Mouse (Mus musculus) gonadal fat pad, adult 2 months (tissue): ENCODE results near the gene Lhfpl3. TPM values are rescaled to one million over a fixed set of nuclear protein-coding genes. Genes with fewer than 3 reads are reported as not detected.

ENCODE experiments used
- DNase-seq: peaks from one replicate; pipeline ENCODE4 v3.0.0-alpha.2; 2012; ENCODE audit warnings: low read depth
- polyA plus RNA-seq: library from polyadenylated mRNA; depleted of rRNA; stranded (reverse); fragments of >200 nt; gene quantifications from 2 replicates; pipeline ENCODE4 v1.2.3, GENCODE M21; 2012

Lhfpl3 gene
- polyA plus RNA-seq, 1 experiment: not detected

- no peak for DNase-seq
These were observed 180.3 kb downstream of the Lhfpl3 start for GRCm38 (mm10) chr5:22926171-22926570.

- no peak for DNase-seq
These were observed 182.9 kb downstream of the Lhfpl3 start for GRCm38 (mm10) chr5:22928746-22929145.

- no peak for DNase-seq
These were observed 197.4 kb downstream of the Lhfpl3 start for GRCm38 (mm10) chr5:22943306-22943705.

GRCm38 (mm10) chr5:22963300-22963699 is 217.4 kb downstream of the Lhfpl3 start:
- no peak for DNase-seq

- no peak for DNase-seq
These were observed 240.9 kb downstream of the Lhfpl3 start for GRCm38 (mm10) chr5:22986771-22987170.

- DNase-seq: no peak
These were observed 254.0 kb downstream of the Lhfpl3 start for GRCm38 (mm10) chr5:22999811-23000210.

GRCm38 (mm10) chr5:23003123-23003797 is 257.4 kb downstream of the Lhfpl3 start:
- DNase-seq: no peak

GRCm38 (mm10) chr5:23006207-23006606 is 260.3 kb downstream of the Lhfpl3 start:
- DNase-seq: no peak

GRCm38 (mm10) chr5:23010460-23010859 is 264.6 kb downstream of the Lhfpl3 start:
- no peak for DNase-seq

- no peak for DNase-seq
These were observed 268.1 kb downstream of the Lhfpl3 start for GRCm38 (mm10) chr5:23013997-23014396.

- DNase-seq: no peak
These were observed 269.9 kb downstream of the Lhfpl3 start for GRCm38 (mm10) chr5:23015587-23016335.

GRCm38 (mm10) chr5:23034944-23035726 is 289.3 kb downstream of the Lhfpl3 start:
- DNase-seq: no peak

GRCm38 (mm10) chr5:23035727-23036029 is 289.8 kb downstream of the Lhfpl3 start:
- no peak for DNase-seq

- DNase-seq: no peak
These were observed 294.6 kb downstream of the Lhfpl3 start for GRCm38 (mm10) chr5:23040429-23040828.

- no peak for DNase-seq
These were observed 297.0 kb downstream of the Lhfpl3 start for GRCm38 (mm10) chr5:23042862-23043261.

- DNase-seq: no peak
These were observed 303.3 kb downstream of the Lhfpl3 start for GRCm38 (mm10) chr5:23049083-23049663.

GRCm38 (mm10) chr5:23051458-23051857 is 305.6 kb downstream of the Lhfpl3 start:
- no peak for DNase-seq

- DNase-seq: no peak
These were observed 349.0 kb downstream of the Lhfpl3 start for GRCm38 (mm10) chr5:23094894-23095293.

GRCm38 (mm10) chr5:23106536-23106935 is 360.7 kb downstream of the Lhfpl3 start:
- no peak for DNase-seq

- no peak for DNase-seq
These were observed 365.4 kb downstream of the Lhfpl3 start for GRCm38 (mm10) chr5:23111307-23111706.

- no peak for DNase-seq
These were observed 368.4 kb downstream of the Lhfpl3 start for GRCm38 (mm10) chr5:23114249-23114648.

GRCm38 (mm10) chr5:23126851-23127250 is 381.0 kb downstream of the Lhfpl3 start:
- no peak for DNase-seq
